Mouse (Mus musculus) retina, postnatal 7 days (tissue): ENCODE data around the gene Il11.

Experiments
- DNase-seq: peaks from one replicate; pipeline ENCODE4 v3.0.0-alpha.2; 2012; ENCODE audit warnings: low read depth, low spot score

Il11 gene

GRCm38 (mm10) chr7:4743354-4743753 lies 39.3 kb downstream of the Il11 start:
- no peak for DNase-seq

GRCm38 (mm10) chr7:4742482-4742819 lies 40.2 kb downstream of the Il11 start:
- no peak for DNase-seq

- DNase-seq, result no peak
Measured at GRCm38 (mm10) chr7:4741672-4742481, 40.8 kb downstream of the Il11 start.

GRCm38 (mm10) chr7:4741151-4741550 lies 41.5 kb downstream of the Il11 start:
- no peak for DNase-seq

- DNase-seq, result no peak
Measured at GRCm38 (mm10) chr7:4740309-4740727, 42.3 kb downstream of the Il11 start.

GRCm38 (mm10) chr7:4739544-4740275 lies 42.9 kb downstream of the Il11 start, which contains the start of gene Kmt5c:
Gene Kmt5c, plus strand, starts transcription at chr7:4740115.
- DNase-seq, result peak; percentile 99

DNA sequence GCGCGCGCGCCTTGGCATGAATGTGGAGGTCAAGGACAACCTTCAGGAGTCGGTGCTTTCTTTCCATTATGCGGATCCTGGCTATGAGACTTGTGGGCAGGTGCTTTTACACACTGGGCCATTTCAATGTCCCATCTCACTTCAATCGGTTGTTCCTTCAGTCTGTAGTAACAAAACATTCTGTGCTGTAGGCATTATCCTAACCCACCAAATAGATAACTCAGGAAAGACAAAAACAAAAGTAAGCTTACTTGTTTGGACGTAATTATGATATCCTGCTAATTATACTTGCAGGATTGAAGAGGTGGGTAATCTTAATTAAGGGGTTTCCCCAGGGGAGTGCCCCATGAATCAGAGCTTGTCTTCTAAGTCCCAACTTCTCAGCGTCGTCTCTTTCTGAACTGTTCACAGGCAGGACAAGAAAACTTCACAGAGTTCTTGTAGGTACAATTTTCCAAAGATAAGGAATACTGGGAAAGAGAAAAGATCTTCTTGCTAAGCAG lies 43.6 kb downstream of the Il11 start:
- DNase-seq, result no peak

DNA sequence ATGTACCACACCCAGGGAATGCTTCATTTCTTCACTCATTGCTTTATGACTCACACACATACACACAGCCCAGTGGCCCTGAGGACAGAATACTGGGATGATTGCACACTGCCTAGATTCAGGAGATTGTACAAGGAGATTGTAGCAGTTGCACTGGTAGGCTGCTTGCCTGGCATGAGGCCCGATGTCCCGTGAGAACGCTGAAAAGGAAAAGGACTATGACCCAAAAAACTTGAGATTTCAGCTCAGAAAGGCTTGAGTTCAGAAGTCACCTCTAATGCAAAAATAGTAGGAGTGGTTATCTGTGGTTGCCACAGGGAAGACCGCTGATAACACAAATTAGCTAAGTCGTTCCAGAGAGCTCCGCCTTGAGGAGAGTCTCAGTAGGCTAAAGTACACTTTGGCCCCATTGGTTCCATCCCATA lies 49.7 kb downstream of the Il11 start:
- DNase-seq, result no peak

DNA sequence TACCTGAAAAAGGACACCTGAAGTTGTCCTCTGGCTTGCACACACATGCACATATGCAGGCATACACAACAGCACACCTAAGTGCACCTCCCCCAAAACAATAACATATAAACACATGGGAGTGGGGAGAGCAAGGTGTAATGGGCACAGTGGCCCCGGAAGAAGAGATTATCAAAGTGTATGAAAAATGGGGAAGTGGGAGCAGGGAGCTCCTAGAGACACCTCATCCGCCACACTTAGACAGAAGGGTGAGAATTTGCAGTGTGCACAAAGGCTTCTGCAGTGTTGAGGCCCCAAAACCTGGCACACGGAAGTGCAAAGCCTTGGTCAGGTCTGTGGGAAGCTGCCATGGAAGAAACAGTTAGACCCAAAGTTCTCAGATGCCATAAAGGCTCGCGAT lies 51.6 kb downstream of the Il11 start:
- no peak for DNase-seq

GRCm38 (mm10) chr7:4725169-4725568 lies 57.5 kb downstream of the Il11 start, which contains the start of gene Tmem150b:
Gene Tmem150b, minus strand, starts transcription at chr7:4725249.
- DNase-seq, result no peak

GRCm38 (mm10) chr7:4724359-4724758 lies 58.3 kb downstream of the Il11 start:
- no peak for DNase-seq

- no peak for DNase-seq
Measured at GRCm38 (mm10) chr7:4723508-4723907, 59.2 kb downstream of the Il11 start.
